34 mouse cellular contexts compared by ENCODE assay signal in genomic region chr9:122642913-122643312, GRCm38 (mm10).
DNase-seq lines count a peak whose midpoint lies in the region; ATAC-seq and TF ChIP-seq lines count a peak whose summit lies in the region.
"Had no signal": no experiment of that assay in that cellular context is flagged by ENCODE, and none has a peak within 500 bp of the region (broad histone marks: within the 10 kb centered on the region; RNA-seq: fewer than 3 reads in every experiment).

No protein-coding gene starts in this region.

- H3K9ac ChIP-seq in hindbrain, embryonic 13.5 days, result peak overlapping the region; percentile 43; the same call in 1 of the 2 replicates
- H3K9ac ChIP-seq in hindbrain, embryonic 11.5 days (ENCODE audit: low read depth, low read length), result no peak overlapping the region
- no peak overlapping the region for H3K9ac ChIP-seq in midbrain, embryonic 13.5 days (replicated peaks)
- no peak overlapping the region for H3K9ac ChIP-seq in midbrain, postnatal 0 days (replicated peaks; ENCODE audit: low read length, poor library complexity, severe bottlenecking)
- H3K9ac ChIP-seq: embryonic facial prominence, embryonic 12.5 days; heart, embryonic 15.5 days; hindbrain, embryonic 12.5 days; limb, embryonic 15.5 days; liver, embryonic 13.5 days; neural tube, embryonic 12.5 days; stomach, embryonic 15.5 days had no signal

- TF ChIP-seq CTCF in midbrain, postnatal 0 days (IDR thresholded peaks at IDR 0.05), result no peak

- H3K4me3 ChIP-seq in hindbrain, embryonic 13.5 days, result no peak overlapping the region
- no peak overlapping the region for H3K4me3 ChIP-seq in hindbrain, embryonic 11.5 days (ENCODE audit: low read depth, low read length)
- H3K4me3 ChIP-seq in midbrain, embryonic 13.5 days (replicated peaks), result no peak overlapping the region
- no peak overlapping the region for H3K4me3 ChIP-seq in midbrain, postnatal 0 days (ENCODE audit: low read depth, low read length)
- H3K4me3 ChIP-seq: embryonic facial prominence, embryonic 12.5 days; heart, embryonic 10.5 days; heart, embryonic 15.5 days; hindbrain, embryonic 12.5 days; limb, embryonic 10.5 days; limb, embryonic 15.5 days; liver, embryonic 13.5 days; neural tube, embryonic 12.5 days; stomach, embryonic 15.5 days had no signal

- H3K9me3 ChIP-seq in hindbrain, embryonic 13.5 days, result no peaks in the 10 kb centered on the region
- no peaks in the 10 kb centered on the region for H3K9me3 ChIP-seq in hindbrain, embryonic 11.5 days (ENCODE audit: control insufficient read depth, low read length)
- no peaks in the 10 kb centered on the region for H3K9me3 ChIP-seq in midbrain, embryonic 13.5 days
- H3K9me3 ChIP-seq in midbrain, postnatal 0 days (ENCODE audit: low read length), result no peaks in the 10 kb centered on the region
- H3K9me3 ChIP-seq: embryonic facial prominence, embryonic 12.5 days; heart, embryonic 10.5 days; heart, embryonic 15.5 days; hindbrain, embryonic 12.5 days; limb, embryonic 10.5 days; limb, embryonic 15.5 days; liver, embryonic 13.5 days; neural tube, embryonic 12.5 days; stomach, embryonic 15.5 days had no signal

- H3K36me3 ChIP-seq in hindbrain, embryonic 13.5 days, result no peaks in the 10 kb centered on the region
- no peaks in the 10 kb centered on the region for H3K36me3 ChIP-seq in hindbrain, embryonic 11.5 days (ENCODE audit: control insufficient read depth, insufficient read depth, low read length)
- H3K36me3 ChIP-seq in midbrain, embryonic 13.5 days, result no peaks in the 10 kb centered on the region
- H3K36me3 ChIP-seq in midbrain, postnatal 0 days (ENCODE audit: insufficient read depth, low read length), result no peaks in the 10 kb centered on the region
- H3K36me3 ChIP-seq: embryonic facial prominence, embryonic 12.5 days; heart, embryonic 10.5 days; heart, embryonic 15.5 days; hindbrain, embryonic 12.5 days; limb, embryonic 10.5 days; limb, embryonic 15.5 days; liver, embryonic 13.5 days; neural tube, embryonic 12.5 days; stomach, embryonic 15.5 days had no signal

- 63% methylated on average over 7 of the region's 7 CpGs for WGBS in hindbrain, embryonic 13.5 days
- 75% methylated on average over 7 of the region's 7 CpGs for WGBS in hindbrain, embryonic 11.5 days
- WGBS in midbrain, embryonic 13.5 days, result 66% methylated on average over 7 of the region's 7 CpGs
- 54% methylated on average over 7 of the region's 7 CpGs for WGBS in midbrain, postnatal 0 days

- H3K4me2 ChIP-seq in hindbrain, embryonic 13.5 days, result no peak overlapping the region
- no peak overlapping the region for H3K4me2 ChIP-seq in hindbrain, embryonic 11.5 days (replicated peaks; ENCODE audit: low read depth, low read length)
- H3K4me2 ChIP-seq in midbrain, embryonic 13.5 days (replicated peaks), result no peak overlapping the region
- H3K4me2 ChIP-seq in midbrain, postnatal 0 days (ENCODE audit: low read depth, low read length, poor library complexity, severe bottlenecking), result no peak overlapping the region
- H3K4me2 ChIP-seq: embryonic facial prominence, embryonic 12.5 days; heart, embryonic 15.5 days; hindbrain, embryonic 12.5 days; limb, embryonic 15.5 days; liver, embryonic 13.5 days; neural tube, embryonic 12.5 days; stomach, embryonic 15.5 days had no signal

- H3K27me3 ChIP-seq in hindbrain, embryonic 13.5 days, result peaks cover 54% of the 10 kb centered on the region
- H3K27me3 ChIP-seq in hindbrain, embryonic 11.5 days (ENCODE audit: control insufficient read depth, insufficient read depth, low read length), result no peaks in the 10 kb centered on the region
- H3K27me3 ChIP-seq in midbrain, embryonic 13.5 days, result peaks cover 18% of the 10 kb centered on the region; the same call in 1 of the 2 replicates
- no peaks in the 10 kb centered on the region for H3K27me3 ChIP-seq in midbrain, postnatal 0 days (ENCODE audit: insufficient read depth, low read length)
- H3K27me3 ChIP-seq: embryonic facial prominence, embryonic 12.5 days; Patski; stomach, embryonic 15.5 days had no signal

- no peak for DNase-seq in hindbrain, embryonic 11.5 days (ENCODE audit: low spot score)
- no peak for DNase-seq in midbrain, postnatal 0 days (ENCODE audit: low spot score)
- peak; percentile 36 to 55 for DNase-seq in right cerebral cortex, postnatal 36 days (ENCODE audit: low spot score in 2 of 2)
- DNase-seq in right cerebral cortex, postnatal 14 days, result no peak
- no peak for DNase-seq in thymus, adult 18-20 months
- DNase-seq: adrenal gland, postnatal 10 days; cerebellum, adult 11 months; cerebellum, adult 9-10 months; cerebellum, postnatal 36 days; embryo, embryonic 11 days; gastrocnemius, postnatal 10 days; heart, adult 11 months; kidney, adult 11 months; kidney, postnatal 14 days; liver, embryonic 13.5 days; lung, adult 18-20 months; lung, postnatal 4 days; retina, postnatal 1 day; thymus, postnatal 25 days had no signal

- no peak for ATAC-seq in hindbrain, embryonic 13.5 days (ENCODE audit: low FRiP score)
- ATAC-seq in hindbrain, embryonic 11.5 days (ENCODE audit: low FRiP score), result no peak
- no peak for ATAC-seq in midbrain, embryonic 13.5 days
- no peak for ATAC-seq in midbrain, postnatal 0 days (ENCODE audit: low FRiP score)
- no peak for ATAC-seq in megakaryocyte, adult 5-6 weeks (ENCODE audit: poor library complexity, severe bottlenecking)
- ATAC-seq: forebrain, embryonic 14.5 days; inflammation-experienced regulatory T-cells, adult 6 months; lung, postnatal 0 days; Patski had no signal

- peaks cover 16% of the 10 kb centered on the region for H3K4me1 ChIP-seq in hindbrain, embryonic 13.5 days (replicated peaks)
- H3K4me1 ChIP-seq in hindbrain, embryonic 11.5 days (replicated peaks; ENCODE audit: control insufficient read depth, insufficient read depth, low read length), result peaks cover 2% of the 10 kb centered on the region; the same call in 1 of the 2 replicates
- H3K4me1 ChIP-seq in midbrain, embryonic 13.5 days (replicated peaks), result peaks cover 14% of the 10 kb centered on the region
- no peaks in the 10 kb centered on the region for H3K4me1 ChIP-seq in midbrain, postnatal 0 days (ENCODE audit: insufficient read depth, low read length)
- H3K4me1 ChIP-seq: embryonic facial prominence, embryonic 12.5 days; heart, embryonic 10.5 days; heart, embryonic 15.5 days; hindbrain, embryonic 12.5 days; liver, embryonic 13.5 days; stomach, embryonic 15.5 days had no signal

- H3K27ac ChIP-seq in hindbrain, embryonic 13.5 days, result peak overlapping the region; percentile 41
- no peak overlapping the region for H3K27ac ChIP-seq in hindbrain, embryonic 11.5 days (ENCODE audit: low read depth, low read length)
- peak overlapping the region; percentile 40; the same call in 1 of the 2 replicates for H3K27ac ChIP-seq in midbrain, embryonic 13.5 days
- H3K27ac ChIP-seq in midbrain, postnatal 0 days (ENCODE audit: low read depth, low read length), result no peak overlapping the region
- H3K27ac ChIP-seq: embryonic facial prominence, embryonic 12.5 days; heart, embryonic 10.5 days; heart, embryonic 15.5 days; hindbrain, embryonic 12.5 days; limb, embryonic 10.5 days; limb, embryonic 15.5 days; liver, embryonic 13.5 days; neural tube, embryonic 12.5 days; stomach, embryonic 15.5 days had no signal

Comparison
In these comparisons a context has a peak if more than half of its experiments do, and no peak if none do; other contexts are left out.
1. H3K27ac ChIP-seq: peak in hindbrain, embryonic 13.5 days (single experiment) and midbrain, embryonic 13.5 days (single experiment); none in hindbrain, embryonic 11.5 days (single experiment) and midbrain, postnatal 0 days (single experiment).
2. DNase-seq: peak in right cerebral cortex, postnatal 36 days (2 of 2); none in hindbrain, embryonic 11.5 days (single experiment), midbrain, postnatal 0 days (single experiment), right cerebral cortex, postnatal 14 days (single experiment) and thymus, adult 18-20 months (0 of 2).